Mouse (Mus musculus) ES-CJ7 (cell line): ENCODE data around the gene Abcg4.
"Not testable (repeated sequence)": the region's sequence is repeated elsewhere in the genome, so short reads cannot be mapped to it uniquely, and the experiment has no call there.

Source experiments
- DNase-seq: peaks from one replicate; pipeline ENCODE4 v3.0.0; 2011; ENCODE audit warnings: low read depth, low spot score

Gene Abcg4

GRCm38 (mm10) chr9:44319887-44320798, 31.7 kb upstream of the Abcg4 start, which contains the start of gene C2cd2l:
C2cd2l (minus strand) TSS chr9:44320285.
- DNase-seq: peak; percentile 97

- no peak for DNase-seq
Observed at GRCm38 (mm10) chr9:44319105-44319886, 30.9 kb upstream of the Abcg4 start.

- DNase-seq: no peak
Observed at GRCm38 (mm10) chr9:44318826-44319095, 30.3 kb upstream of the Abcg4 start.

- DNase-seq: no peak
Observed at GRCm38 (mm10) chr9:44318076-44318825, 29.8 kb upstream of the Abcg4 start.

- DNase-seq: no peak
Observed at GRCm38 (mm10) chr9:44317452-44317851, 29.0 kb upstream of the Abcg4 start.

- DNase-seq: no peak
Observed at GRCm38 (mm10) chr9:44314910-44315309, 26.5 kb upstream of the Abcg4 start.

GRCm38 (mm10) chr9:44314257-44314547, 25.8 kb upstream of the Abcg4 start:
- no peak for DNase-seq

- no peak for DNase-seq
Observed at GRCm38 (mm10) chr9:44313476-44314256, 25.3 kb upstream of the Abcg4 start.

GRCm38 (mm10) chr9:44311136-44312134, 23.0 kb upstream of the Abcg4 start:
- peak; percentile 89 for DNase-seq

- no peak for DNase-seq
Observed at GRCm38 (mm10) chr9:44310750-44311135, 22.3 kb upstream of the Abcg4 start.

GRCm38 (mm10) chr9:44309756-44310155, 21.3 kb upstream of the Abcg4 start:
- peak; percentile 59 for DNase-seq

GRCm38 (mm10) chr9:44307248-44307647, 18.8 kb upstream of the Abcg4 start:
- DNase-seq: no peak

- no peak for DNase-seq
Observed at GRCm38 (mm10) chr9:44306532-44306931, 18.1 kb upstream of the Abcg4 start.

GRCm38 (mm10) chr9:44305466-44306079, 17.2 kb upstream of the Abcg4 start, which contains the start of gene Hinfp:
Hinfp (minus strand) TSS chr9:44305671.
- peak; percentile 99 for DNase-seq

GRCm38 (mm10) chr9:44300001-44300400, 11.6 kb upstream of the Abcg4 start:
- DNase-seq: not testable (repeated sequence)

- peak; percentile 51 for DNase-seq
Observed at GRCm38 (mm10) chr9:44292490-44292889, 4.1 kb upstream of the Abcg4 start.

GRCm38 (mm10) chr9:44288959-44289291, 510 bp upstream of the Abcg4 start:
- no peak for DNase-seq

- DNase-seq: no peak
Observed at GRCm38 (mm10) chr9:44287401-44288075, 877 bp downstream of the Abcg4 start.

- DNase-seq: no peak
Observed at GRCm38 (mm10) chr9:44287003-44287400, 1.4 kb downstream of the Abcg4 start.
